Mouse (Mus musculus) myocyte (in vitro differentiated cells): Measurements from ENCODE around the gene Aplnr.

ENCODE experiments used
- CEBPB ChIP-seq: IDR thresholded peaks from 2 replicates; pipeline ENCODE4 v1.6.1; 2011; ENCODE audit warnings: mild to moderate bottlenecking, moderate library complexity; ENCODE audit not compliant: poor library complexity, insufficient read depth, severe bottlenecking
- E2F4 ChIP-seq: IDR thresholded peaks from one replicate; pipeline ENCODE4 v1.6.1; 2011; ENCODE audit warnings: mild to moderate bottlenecking, control low read depth, moderate library complexity; ENCODE audit not compliant: insufficient read depth
- POLR2A ChIP-seq: IDR thresholded peaks from one replicate; pipeline ENCODE4 v1.6.1; 2011; ENCODE audit warnings: low read depth, mild to moderate bottlenecking, control low read depth, moderate library complexity; ENCODE audit not compliant: insufficient read length

- TF ChIP-seq CEBPB = no peak
- no peak for TF ChIP-seq E2F4
- no peak for TF ChIP-seq POLR2A
These were observed 36.2 kb downstream of the Aplnr start for GRCm38 (mm10) chr2:85172071-85172762.
